Mouse (Mus musculus): ENCODE data around the gene Clnk. TPM values are rescaled to one million over a fixed set of nuclear protein-coding genes. Genes with fewer than 3 reads are reported as not detected.

Gene Clnk
- total RNA-seq, 4 experiments from 2014 or later = 0.22 TPM; not detected in 3

- DNase-seq = no peak
Measured at GRCm38 (mm10) chr5:38708940-38709581, 167.6 kb downstream of the Clnk start.

- no peak for DNase-seq
Measured at GRCm38 (mm10) chr5:38707364-38708075, 169.1 kb downstream of the Clnk start.

- DNase-seq = no peak
Measured at GRCm38 (mm10) chr5:38702941-38703340, 173.7 kb downstream of the Clnk start.

GRCm38 (mm10) chr5:38702091-38702490 lies 174.5 kb downstream of the Clnk start:
- DNase-seq = no peak

GRCm38 (mm10) chr5:38698466-38698865 lies 178.1 kb downstream of the Clnk start:
- DNase-seq = no peak

- DNase-seq = no peak
Measured at GRCm38 (mm10) chr5:38698046-38698445, 178.6 kb downstream of the Clnk start.

- DNase-seq = no peak
Measured at GRCm38 (mm10) chr5:38696616-38697375, 179.8 kb downstream of the Clnk start.

GRCm38 (mm10) chr5:38692859-38693258 lies 183.8 kb downstream of the Clnk start:
- DNase-seq = no peak

GRCm38 (mm10) chr5:38689186-38689585 lies 187.4 kb downstream of the Clnk start:
- DNase-seq = no peak

GRCm38 (mm10) chr5:38687694-38688093 lies 188.9 kb downstream of the Clnk start:
- no peak for DNase-seq

- peak; percentile 42 for DNase-seq
Measured at GRCm38 (mm10) chr5:38684164-38684911, 192.3 kb downstream of the Clnk start, which contains the start of gene Zfp518b. TSS of gene Zfp518b (minus strand) at chr5:38684826.

- no peak for DNase-seq
Measured at GRCm38 (mm10) chr5:38658836-38659235, 217.8 kb downstream of the Clnk start.

Other genes with a start within 250 kb of the Clnk start
- gene Zfp518b, start 192.0 kb downstream of the Clnk start, total RNA-seq (2022) = 1 to 10 TPM; 5.3 to 7.5 (median 6.4) TPM